Mouse (Mus musculus) kidney, adult 2 months (tissue): ENCODE measurements around the gene Mapk12. TPM values are rescaled to one million over a fixed set of nuclear protein-coding genes. Genes with fewer than 3 reads are reported as not detected.

Experiments
- DNase-seq: peaks from one replicate; pipeline ENCODE4 v3.0.0; 2021
- H3K27ac ChIP-seq: fragments of 200-500 bp; 2 replicates; pipeline ENCODE4 v1.5.1; 2012; ENCODE audit warnings: low read depth, low read length, control low read depth, inconsistent platforms; ENCODE audit not compliant: insufficient read depth
- H3K27me3 ChIP-seq: fragments of 200-500 bp; replicated peaks from 2 replicates; pipeline ENCODE4 v1.6.1; 2012; ENCODE audit warnings: mild to moderate bottlenecking, moderate library complexity, low read length, inconsistent platforms; ENCODE audit not compliant: control insufficient read depth, insufficient read depth
- H3K36me3 ChIP-seq: fragments of 200-500 bp; 2 replicates; pipeline ENCODE4 v1.6.1; 2012; ENCODE audit warnings: mild to moderate bottlenecking, moderate library complexity, low read length, inconsistent platforms; ENCODE audit not compliant: control insufficient read depth, insufficient read depth
- H3K4me1 ChIP-seq: fragments of 200-500 bp; 2 replicates; pipeline ENCODE4 v1.6.1; 2011; ENCODE audit warnings: low read length; ENCODE audit not compliant: control insufficient read depth, insufficient read depth
- H3K4me3 ChIP-seq: fragments of 200-500 bp; 2 replicates; pipeline ENCODE4 v1.5.1; 2011; ENCODE audit warnings: mild to moderate bottlenecking, low read depth, low read length, control low read depth; ENCODE audit not compliant: insufficient read depth
- CTCF ChIP-seq: fragments of 200-500 bp; conservative IDR thresholded peaks from 2 replicates; pipeline ENCODE4 v1.5.1; 2011; ENCODE audit warnings: low read depth, mild to moderate bottlenecking, control low read depth, low read length, moderate library complexity, mixed read lengths; ENCODE audit not compliant: insufficient read depth, insufficient read length
- POLR2A ChIP-seq: fragments of 200-500 bp; IDR thresholded peaks from one replicate; pipeline ENCODE4 v1.6.1; 2011; ENCODE audit warnings: low read depth, low read length, control low read depth
- WGBS: fragments of 180-500 bp; shearing (Covaris S2); methylation state at CpG from one replicate; pipeline ENCODE4 v1.1.7; 2018; 5-methylcytosine and 5-hydroxymethylcytosine counted together
- polyA plus RNA-seq: library from polyadenylated mRNA; depleted of rRNA; stranded (reverse); fragments of >200 nt; gene quantifications from 2 replicates; pipeline ENCODE4 v1.2.3, GENCODE M21; 2012

Mapk12 gene
- polyA plus RNA-seq, 1 experiment, result 13.9 TPM

- WGBS, result 12% methylated on average over 13 of the region's 13 CpGs
- no peak for TF ChIP-seq POLR2A
- no peak for TF ChIP-seq CTCF
- Histone ChIP-seq H3K36me3 (no peaks in the 10 kb centered on the region), H3K4me3 (peak overlapping the region; percentile 70; the same call in 1 of the 2 replicates), H3K27ac (peak overlapping the region; percentile 31), H3K4me1 (peaks cover 10% of the 10 kb centered on the region; the same call in 1 of the 2 replicates), H3K27me3 (no peaks in the 10 kb centered on the region)
- DNase-seq, result no peak
Observed at GRCm38 (mm10) chr15:89150041-89150390, 9.5 kb upstream of the Mapk12 start.

GRCm38 (mm10) chr15:89149271-89150040, 9.0 kb upstream of the Mapk12 start, which contains the start of gene Mapk11:
TSS of gene Mapk11 (minus strand) at chr15:89149628.
- peak; percentile 66 for DNase-seq
- H3K4me3 ChIP-seq, result peak within 1 kb of the TSS; percentile 70
- peak within 1 kb of the TSS; percentile 31 for H3K27ac ChIP-seq
- WGBS, result under 1% methylated on average over 52 of the region's 61 CpGs
- peaks cover 10% of the 10 kb centered on the region; the same call in 1 of the 2 replicates for H3K4me1 ChIP-seq
- no peak for TF ChIP-seq CTCF
- no peak for TF ChIP-seq POLR2A
- no peaks in the 10 kb centered on the region for H3K36me3 ChIP-seq
- no peaks in the 10 kb centered on the region for H3K27me3 ChIP-seq

- no peaks in the 10 kb centered on the region for H3K27me3 ChIP-seq
- DNase-seq, result no peak
- H3K36me3 ChIP-seq, result no peaks in the 10 kb centered on the region
- peak overlapping the region; percentile 70 for H3K4me3 ChIP-seq
- no peak for TF ChIP-seq POLR2A
- no peak for TF ChIP-seq CTCF
- H3K27ac ChIP-seq, result no peak overlapping the region
- peaks cover 10% of the 10 kb centered on the region; the same call in 1 of the 2 replicates for H3K4me1 ChIP-seq
- WGBS, result 11% methylated on average over 25 of the region's 25 CpGs
Observed at GRCm38 (mm10) chr15:89148496-89149270, 8.2 kb upstream of the Mapk12 start.

GRCm38 (mm10) chr15:89147895-89148294, 7.4 kb upstream of the Mapk12 start:
- Histone ChIP-seq H3K36me3 (no peaks in the 10 kb centered on the region), H3K27me3 (no peaks in the 10 kb centered on the region), H3K27ac (no peak overlapping the region), H3K4me3 (no peak overlapping the region), H3K4me1 (peaks cover 10% of the 10 kb centered on the region; the same call in 1 of the 2 replicates)
- 38% methylated on average over 4 of the region's 4 CpGs for WGBS
- peak; percentile 62 for DNase-seq
- TF ChIP-seq POLR2A, result no peak
- TF ChIP-seq CTCF, result no peak

GRCm38 (mm10) chr15:89147456-89147855, 7.0 kb upstream of the Mapk12 start:
- DNase-seq, result no peak
- 22% methylated on average over 10 of the region's 10 CpGs for WGBS
- no peak for TF ChIP-seq CTCF
- no peak for TF ChIP-seq POLR2A
- H3K27me3 ChIP-seq, result no peaks in the 10 kb centered on the region
- H3K27ac ChIP-seq, result no peak overlapping the region
- peaks cover 10% of the 10 kb centered on the region; the same call in 1 of the 2 replicates for H3K4me1 ChIP-seq
- H3K4me3 ChIP-seq, result no peak overlapping the region
- no peaks in the 10 kb centered on the region for H3K36me3 ChIP-seq

- Histone ChIP-seq H3K36me3 (no peaks in the 10 kb centered on the region), H3K27ac (no peak overlapping the region), H3K27me3 (no peaks in the 10 kb centered on the region), H3K4me3 (no peak overlapping the region), H3K4me1 (peaks cover 10% of the 10 kb centered on the region; the same call in 1 of the 2 replicates)
- no peak for TF ChIP-seq CTCF
- TF ChIP-seq POLR2A, result no peak
- peak; percentile 50 for DNase-seq
- 5% methylated on average over 16 of the region's 16 CpGs for WGBS
Observed at GRCm38 (mm10) chr15:89147024-89147423, 6.5 kb upstream of the Mapk12 start.

- Histone ChIP-seq H3K36me3 (no peaks in the 10 kb centered on the region), H3K4me1 (peaks cover 10% of the 10 kb centered on the region; the same call in 1 of the 2 replicates), H3K27ac (no peak overlapping the region), H3K4me3 (peak overlapping the region; percentile 24; the same call in 1 of the 2 replicates), H3K27me3 (no peaks in the 10 kb centered on the region)
- WGBS, result 14% methylated on average over 27 of the region's 27 CpGs
- TF ChIP-seq CTCF (no peak), POLR2A (no peak)
- DNase-seq, result peak; percentile 59
Observed at GRCm38 (mm10) chr15:89146537-89146936, 6.0 kb upstream of the Mapk12 start.
